Mouse (Mus musculus): ENCODE data around the gene Cdrt4.

DNA sequence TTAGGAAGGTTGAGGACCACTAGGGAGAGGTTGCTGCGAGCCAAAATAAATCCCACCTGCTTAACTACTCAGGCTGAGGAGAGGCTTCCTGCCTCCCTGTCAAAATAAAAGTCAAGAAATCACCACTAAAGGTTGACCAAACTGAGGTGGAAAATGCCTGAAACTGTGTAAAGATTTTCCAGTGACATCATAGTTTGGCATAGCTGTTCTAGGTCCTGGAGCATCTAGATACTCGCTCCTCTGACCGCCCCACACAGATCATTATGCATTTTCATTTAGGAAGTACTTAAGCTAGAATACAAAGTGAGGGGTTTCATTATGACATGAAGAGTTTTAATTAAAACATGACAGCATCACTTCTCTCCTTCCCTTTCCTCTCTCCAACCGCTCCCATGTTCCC is 12.3 kb downstream of the Cdrt4 start:
- TF ChIP-seq CHD2 (IDR thresholded peaks at IDR 0.05; ENCODE audit: low read depth, low read length) = no peak
- no peak for TF ChIP-seq ZNF384 (IDR thresholded peaks at IDR 0.05; ENCODE audit: low read depth, low read length)
- no peak for TF ChIP-seq ZC3H11A (IDR thresholded peaks at IDR 0.05; ENCODE audit: borderline replicate concordance, low read depth, low read length)
